Mouse (Mus musculus): ENCODE data around the gene Sema3b. TPM values are rescaled to one million over a fixed set of nuclear protein-coding genes. Genes with fewer than 3 reads are reported as not detected.

Gene Sema3b
- polyA plus RNA-seq, 1 experiment from 2014 or later = 2.0 TPM

- Histone ChIP-seq H3K27ac (peak overlapping the region; percentile 89), H3K36me3 (replicated peaks) (no peaks in the 10 kb centered on the region), H3K4me3 (peak overlapping the region; percentile 48; the same call in 1 of the 2 replicates), H3K4me1 (peaks cover 63% of the 10 kb centered on the region), H3K27me3 (ENCODE audit: poor library complexity, severe bottlenecking) (peaks cover 7% of the 10 kb centered on the region), H3K9me3 (no peaks in the 10 kb centered on the region)
- WGBS = 93% methylated on average over 13 of the region's 13 CpGs
- no peak for DNase-seq (ENCODE audit: extremely low spot score, low spot score)
These were observed 34.6 kb upstream of the Sema3b start for GRCm38 (mm10) chr9:107643544-107644214.

- Histone ChIP-seq H3K4me1 (peaks cover 78% of the 10 kb centered on the region), H3K36me3 (replicated peaks) (no peaks in the 10 kb centered on the region), H3K9me3 (no peaks in the 10 kb centered on the region), H3K27ac (peak overlapping the region; percentile 81), H3K4me3 (no peak overlapping the region), H3K27me3 (ENCODE audit: poor library complexity, severe bottlenecking) (peaks cover 7% of the 10 kb centered on the region)
- WGBS = 34% methylated on average over 8 of the region's 8 CpGs
- no peak for DNase-seq (ENCODE audit: extremely low spot score, low spot score)
These were observed 32.6 kb upstream of the Sema3b start for GRCm38 (mm10) chr9:107641666-107642065.

- H3K27me3 ChIP-seq (ENCODE audit: poor library complexity, severe bottlenecking) = peaks cover 6% of the 10 kb centered on the region
- peaks cover 81% of the 10 kb centered on the region for H3K4me1 ChIP-seq
- H3K27ac ChIP-seq = peak overlapping the region; percentile 81
- H3K4me3 ChIP-seq = 0 out of 2 replicates have a peak overlapping the region, but pooled peaks have one; percentile 6
- no peaks in the 10 kb centered on the region for H3K36me3 ChIP-seq (replicated peaks)
- DNase-seq (ENCODE audit: extremely low spot score, low spot score) = no peak
- WGBS = 45% methylated on average over 8 of the region's 8 CpGs
- no peaks in the 10 kb centered on the region for H3K9me3 ChIP-seq
These were observed 31.3 kb upstream of the Sema3b start for GRCm38 (mm10) chr9:107640257-107640772.

GRCm38 (mm10) chr9:107637070-107637469, 28.0 kb upstream of the Sema3b start:
- peaks cover 17% of the 10 kb centered on the region for H3K36me3 ChIP-seq (replicated peaks)
- no peaks in the 10 kb centered on the region for H3K9me3 ChIP-seq
- H3K4me3 ChIP-seq = peak overlapping the region; percentile 39
- peaks cover 91% of the 10 kb centered on the region for H3K4me1 ChIP-seq
- H3K27ac ChIP-seq = peak overlapping the region; percentile 97
- 24% methylated on average over 7 of the region's 7 CpGs for WGBS
- H3K27me3 ChIP-seq (ENCODE audit: poor library complexity, severe bottlenecking) = no peaks in the 10 kb centered on the region
- peak; percentile 81 for DNase-seq (ENCODE audit: extremely low spot score, low spot score)

GRCm38 (mm10) chr9:107635279-107636028, 26.4 kb upstream of the Sema3b start, which contains the start of gene Gnai2:
TSS of gene Gnai2 (minus strand) at chr9:107635367.
- H3K9me3 ChIP-seq = no peaks in the 10 kb centered on the region
- no peaks in the 10 kb centered on the region for H3K27me3 ChIP-seq (ENCODE audit: poor library complexity, severe bottlenecking)
- WGBS = 4% methylated on average over 38 of the region's 38 CpGs
- peaks cover 29% of the 10 kb centered on the region for H3K36me3 ChIP-seq (replicated peaks)
- peak within 1 kb of the TSS; percentile 97 for H3K27ac ChIP-seq
- peak; percentile 96 for DNase-seq (ENCODE audit: extremely low spot score, low spot score)
- peak within 1 kb of the TSS; percentile 80 for H3K4me3 ChIP-seq
- H3K4me1 ChIP-seq = peaks cover 91% of the 10 kb centered on the region

- Histone ChIP-seq H3K36me3 (replicated peaks) (peaks cover 33% of the 10 kb centered on the region), H3K4me3 (peak overlapping the region; percentile 80), H3K27ac (peak overlapping the region; percentile 97), H3K4me1 (peaks cover 91% of the 10 kb centered on the region), H3K27me3 (ENCODE audit: poor library complexity, severe bottlenecking) (no peaks in the 10 kb centered on the region), H3K9me3 (no peaks in the 10 kb centered on the region)
- DNase-seq (ENCODE audit: extremely low spot score, low spot score) = no peak
- under 1% methylated on average over 35 of the region's 35 CpGs for WGBS
These were observed 25.6 kb upstream of the Sema3b start for GRCm38 (mm10) chr9:107634406-107635278.

- WGBS = 2% methylated on average over 15 of the region's 15 CpGs
These were observed 24.8 kb upstream of the Sema3b start for GRCm38 (mm10) chr9:107633661-107634405.

GRCm38 (mm10) chr9:107633091-107633660, 24.1 kb upstream of the Sema3b start:
- WGBS = 2% methylated on average over 33 of the region's 33 CpGs
- H3K9me3 ChIP-seq = no peaks in the 10 kb centered on the region
- no peaks in the 10 kb centered on the region for H3K27me3 ChIP-seq (ENCODE audit: poor library complexity, severe bottlenecking)
- H3K36me3 ChIP-seq (replicated peaks) = peaks cover 48% of the 10 kb centered on the region
- DNase-seq (ENCODE audit: extremely low spot score, low spot score) = peak; percentile 69
- H3K4me1 ChIP-seq = peaks cover 98% of the 10 kb centered on the region
- H3K4me3 ChIP-seq = peak overlapping the region; percentile 80
- peak overlapping the region; percentile 97 for H3K27ac ChIP-seq

More at GRCm38 (mm10) chr9:107633661-107634405, 24.8 kb upstream of the Sema3b start:
- H3K27me3 ChIP-seq (ENCODE audit: poor library complexity, severe bottlenecking) = no peaks in the 10 kb centered on the region
- peak; percentile 48 for DNase-seq (ENCODE audit: extremely low spot score, low spot score)
- peak overlapping the region; percentile 80 for H3K4me3 ChIP-seq
- peak overlapping the region; percentile 97 for H3K27ac ChIP-seq
- peaks cover 42% of the 10 kb centered on the region for H3K36me3 ChIP-seq (replicated peaks)
- no peaks in the 10 kb centered on the region for H3K9me3 ChIP-seq
- peaks cover 92% of the 10 kb centered on the region for H3K4me1 ChIP-seq

GRCm38 (mm10) chr9:107632478-107632877, 23.4 kb upstream of the Sema3b start:
- 50% methylated on average over 6 of the region's 6 CpGs for WGBS
- peak overlapping the region; percentile 80 for H3K4me3 ChIP-seq
- H3K27me3 ChIP-seq (ENCODE audit: poor library complexity, severe bottlenecking) = no peaks in the 10 kb centered on the region
- H3K36me3 ChIP-seq (replicated peaks) = peaks cover 55% of the 10 kb centered on the region
- no peaks in the 10 kb centered on the region for H3K9me3 ChIP-seq
- peaks cover 99% of the 10 kb centered on the region for H3K4me1 ChIP-seq
- H3K27ac ChIP-seq = peak overlapping the region; percentile 97
- DNase-seq (ENCODE audit: extremely low spot score, low spot score) = no peak

GRCm38 (mm10) chr9:107631861-107632260, 22.8 kb upstream of the Sema3b start:
- H3K4me3 ChIP-seq = peak overlapping the region; percentile 80
- 64% methylated on average over 8 of the region's 8 CpGs for WGBS
- DNase-seq (ENCODE audit: extremely low spot score, low spot score) = no peak
- peak overlapping the region; percentile 97 for H3K27ac ChIP-seq
- no peaks in the 10 kb centered on the region for H3K9me3 ChIP-seq
- peaks cover 99% of the 10 kb centered on the region for H3K4me1 ChIP-seq
- H3K36me3 ChIP-seq (replicated peaks) = peaks cover 58% of the 10 kb centered on the region
- H3K27me3 ChIP-seq (ENCODE audit: poor library complexity, severe bottlenecking) = no peaks in the 10 kb centered on the region

- Histone ChIP-seq H3K36me3 (replicated peaks) (peaks cover 60% of the 10 kb centered on the region), H3K27me3 (ENCODE audit: poor library complexity, severe bottlenecking) (no peaks in the 10 kb centered on the region), H3K9me3 (no peaks in the 10 kb centered on the region), H3K4me3 (peak overlapping the region; percentile 80), H3K27ac (peak overlapping the region; percentile 97), H3K4me1 (peaks cover 99% of the 10 kb centered on the region)
- no peak for DNase-seq (ENCODE audit: extremely low spot score, low spot score)
- WGBS = 36% methylated on average over 9 of the region's 9 CpGs
These were observed 22.3 kb upstream of the Sema3b start for GRCm38 (mm10) chr9:107631311-107631826.

All from forebrain, embryonic 10.5 days (tissue).